Mouse (Mus musculus) midbrain, embryonic 16.5 days (tissue): Measurements from ENCODE around the gene Mecp2. TPM values are rescaled to one million over a fixed set of nuclear protein-coding genes. Genes with fewer than 3 reads are reported as not detected.
"Not testable (repeated sequence)": the region's sequence is repeated elsewhere in the genome, so short reads cannot be mapped to it uniquely, and the experiment has no call there.

Source experiments
- ATAC-seq: fragments of 200-750 bp; cut with Nextera tagmentation; 2 replicates; pipeline ENCODE4 v1.8.0; 2017; ENCODE audit warnings: moderate TSS enrichment
- H3K27ac ChIP-seq: fragments of 300-500 bp; sonication (generic); 2 replicates; pipeline ENCODE4 v1.5.1; 2014; ENCODE audit warnings: mild to moderate bottlenecking, low read length, mixed read lengths
- H3K27me3 ChIP-seq: fragments of 300-500 bp; sonication (generic); 2 replicates; pipeline ENCODE4 v1.6.1; 2014; ENCODE audit warnings: low read depth, low read length, mixed read lengths; ENCODE audit not compliant: control insufficient read depth, insufficient read depth
- H3K36me3 ChIP-seq: fragments of 300-500 bp; sonication (generic); 2 replicates; pipeline ENCODE4 v1.6.1; 2014; ENCODE audit warnings: mild to moderate bottlenecking, low read length, moderate library complexity, mixed read lengths; ENCODE audit not compliant: control insufficient read depth, insufficient read depth
- H3K4me1 ChIP-seq: fragments of 300-500 bp; sonication (generic); 2 replicates; pipeline ENCODE4 v1.6.1; 2014; ENCODE audit warnings: mild to moderate bottlenecking, low read length, mixed read lengths; ENCODE audit not compliant: control insufficient read depth, insufficient read depth
- H3K4me2 ChIP-seq: fragments of 300-500 bp; sonication (generic); 2 replicates; pipeline ENCODE4 v1.6.1; 2014; ENCODE audit warnings: mild to moderate bottlenecking, low read length, mixed read lengths
- H3K4me3 ChIP-seq: fragments of 300-500 bp; sonication (generic); 2 replicates; pipeline ENCODE4 v1.5.1; 2014; ENCODE audit warnings: low read depth, mild to moderate bottlenecking, low read length, moderate library complexity, mixed read lengths
- H3K9ac ChIP-seq: fragments of 300-500 bp; sonication (generic); 2 replicates; pipeline ENCODE4 v1.6.1; 2014; ENCODE audit warnings: low read depth, low read length, mixed read lengths
- H3K9me3 ChIP-seq: fragments of 300-500 bp; sonication (generic); replicated peaks from 2 replicates; pipeline ENCODE4 v1.6.1; 2014; ENCODE audit warnings: mild to moderate bottlenecking, low read length, mixed read lengths; ENCODE audit not compliant: control insufficient read depth, poor library complexity, severe bottlenecking
- WGBS: fragments of 180-500 bp; shearing (Covaris S2); extraction: QIAGEN DNeasy Blood & Tissue Kit; methylation state at CpG from one replicate; pipeline ENCODE4 v1.1.7; 2014; 5-methylcytosine and 5-hydroxymethylcytosine counted together
- polyA plus RNA-seq: library from polyadenylated mRNA; unstranded; fragments of >200 nt; fragmentation: Nextera tagmentation; extraction: Ambion mirVana; gene quantifications from 2 replicates; pipeline ENCODE4 v1.2.1, GENCODE M21; 2015

The Mecp2 gene
- 11.7 and 14.0 TPM in 2 replicates for polyA plus RNA-seq

GRCm38 (mm10) chrX:74135263-74135662, at the start of gene Mecp2:
TSS of gene Mecp2 (minus strand) at chrX:74135363.
- WGBS, result 43% methylated on average over 1 of the region's 1 CpGs
- not testable (repeated sequence) for H3K9ac ChIP-seq, H3K4me2 ChIP-seq, H3K27me3 ChIP-seq, H3K4me1 ChIP-seq, ATAC-seq, H3K27ac ChIP-seq, H3K36me3 ChIP-seq, H3K4me3 ChIP-seq, H3K9me3 ChIP-seq

DNA sequence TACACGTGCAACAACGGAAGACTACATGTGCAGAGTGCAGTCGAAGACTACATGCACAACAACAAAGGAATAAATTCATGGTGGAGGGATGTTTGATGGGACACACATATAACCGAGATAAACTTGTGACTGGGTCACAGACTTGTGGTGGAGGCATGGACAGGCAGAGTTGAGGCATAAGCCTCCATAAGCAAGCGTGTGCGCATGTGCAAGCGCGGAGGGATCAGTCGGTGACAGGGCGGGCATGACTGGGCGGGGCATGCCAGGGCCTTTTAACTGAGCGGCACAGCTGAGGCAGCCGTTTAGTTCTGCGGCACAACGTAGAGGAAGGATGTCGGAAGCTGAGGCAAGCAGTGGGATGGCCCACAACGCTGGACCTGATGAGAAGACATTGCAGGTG, 41.8 kb upstream of the Mecp2 start, which contains the start of gene Tktl1:
TSS of gene Tktl1 (plus strand) at position 301 of the 400 bp plus-strand sequence.
- WGBS, result 92% methylated on average over 17 of the region's 17 CpGs
- no peak for ATAC-seq
- H3K4me3 ChIP-seq, result no peak within 1 kb of the TSS

GRCm38 (mm10) chrX:74167738-74168137, 32.6 kb upstream of the Mecp2 start, which contains the start of gene Tex28:
TSS of gene Tex28 (minus strand) at chrX:74167838.
- 94% methylated on average over 1 of the region's 1 CpGs for WGBS
- ATAC-seq, result no peak
- H3K4me1 ChIP-seq, result no peaks in the 10 kb centered on the region

More for the DNA sequence above, 41.8 kb upstream of the Mecp2 start, which contains the start of gene Tktl1:
- Histone ChIP-seq H3K9me3 (no peaks in the 10 kb centered on the region), H3K4me1 (no peaks in the 10 kb centered on the region), H3K4me2 (no peak within 1 kb of the TSS), H3K36me3 (no peaks in the 10 kb centered on the region), H3K27ac (no peak within 1 kb of the TSS), H3K9ac (no peak within 1 kb of the TSS), H3K27me3 (no peaks in the 10 kb centered on the region)

GRCm38 (mm10) chrX:74127164-74127563, 8.0 kb downstream of the Mecp2 start, which contains the start of gene Opn1mw:
TSS of gene Opn1mw (plus strand) at chrX:74127464.
- Histone ChIP-seq H3K36me3 (no peaks in the 10 kb centered on the region), H3K27me3 (no peaks in the 10 kb centered on the region), H3K9me3 (no peaks in the 10 kb centered on the region), H3K9ac (no peak within 1 kb of the TSS), H3K4me3 (no peak within 1 kb of the TSS), H3K27ac (no peak within 1 kb of the TSS), H3K4me1 (no peaks in the 10 kb centered on the region), H3K4me2 (no peak within 1 kb of the TSS)
- ATAC-seq, result no peak

More at GRCm38 (mm10) chrX:74167738-74168137, 32.6 kb upstream of the Mecp2 start, which contains the start of gene Tex28:
- Histone ChIP-seq H3K27me3 (no peaks in the 10 kb centered on the region), H3K4me3 (no peak within 1 kb of the TSS), H3K9ac (no peak within 1 kb of the TSS), H3K4me2 (no peak within 1 kb of the TSS), H3K27ac (no peak within 1 kb of the TSS), H3K9me3 (no peaks in the 10 kb centered on the region), H3K36me3 (no peaks in the 10 kb centered on the region)

- H3K27ac ChIP-seq, result no peak overlapping the region
- H3K4me2 ChIP-seq, result no peak overlapping the region
- H3K9me3 ChIP-seq, result no peaks in the 10 kb centered on the region
- H3K9ac ChIP-seq, result no peak overlapping the region
- ATAC-seq, result no peak
- H3K4me3 ChIP-seq, result no peak overlapping the region
- H3K27me3 ChIP-seq, result no peaks in the 10 kb centered on the region
- WGBS, result 58% methylated on average over 2 of the region's 2 CpGs
- no peaks in the 10 kb centered on the region for H3K4me1 ChIP-seq
- no peaks in the 10 kb centered on the region for H3K36me3 ChIP-seq
Measured at GRCm38 (mm10) chrX:74124975-74125374, 10.2 kb downstream of the Mecp2 start.

- WGBS, result 15% methylated on average over 10 of the region's 10 CpGs
- ATAC-seq, result peak; percentile 73
- Histone ChIP-seq H3K9me3 (no peaks in the 10 kb centered on the region), H3K9ac (peak overlapping the region; percentile 33; the same call in 1 of the 2 replicates), H3K4me3 (peak overlapping the region; percentile 19), H3K36me3 (no peaks in the 10 kb centered on the region), H3K27me3 (no peaks in the 10 kb centered on the region), H3K27ac (no peak overlapping the region), H3K4me1 (no peaks in the 10 kb centered on the region), H3K4me2 (peak overlapping the region; percentile 35)
Measured at GRCm38 (mm10) chrX:74115511-74115910, 19.7 kb downstream of the Mecp2 start.

- ATAC-seq, result no peak
- H3K36me3 ChIP-seq, result no peaks in the 10 kb centered on the region
- H3K4me2 ChIP-seq, result no peak overlapping the region
- H3K27ac ChIP-seq, result no peak overlapping the region
- no peaks in the 10 kb centered on the region for H3K27me3 ChIP-seq
- H3K9me3 ChIP-seq, result no peaks in the 10 kb centered on the region
- no peak overlapping the region for H3K9ac ChIP-seq
- H3K4me1 ChIP-seq, result no peaks in the 10 kb centered on the region
- no peak overlapping the region for H3K4me3 ChIP-seq
Measured at GRCm38 (mm10) chrX:74114036-74114435, 21.1 kb downstream of the Mecp2 start.

- no peak overlapping the region for H3K9ac ChIP-seq
- H3K9me3 ChIP-seq, result no peaks in the 10 kb centered on the region
- no peaks in the 10 kb centered on the region for H3K4me1 ChIP-seq
- no peak overlapping the region for H3K4me2 ChIP-seq
- no peaks in the 10 kb centered on the region for H3K27me3 ChIP-seq
- H3K4me3 ChIP-seq, result no peak overlapping the region
- no peak overlapping the region for H3K27ac ChIP-seq
- no peaks in the 10 kb centered on the region for H3K36me3 ChIP-seq
- WGBS, result 61% methylated on average over 3 of the region's 3 CpGs
- no peak for ATAC-seq
Measured at GRCm38 (mm10) chrX:74108747-74109146, 26.4 kb downstream of the Mecp2 start.

DNA sequence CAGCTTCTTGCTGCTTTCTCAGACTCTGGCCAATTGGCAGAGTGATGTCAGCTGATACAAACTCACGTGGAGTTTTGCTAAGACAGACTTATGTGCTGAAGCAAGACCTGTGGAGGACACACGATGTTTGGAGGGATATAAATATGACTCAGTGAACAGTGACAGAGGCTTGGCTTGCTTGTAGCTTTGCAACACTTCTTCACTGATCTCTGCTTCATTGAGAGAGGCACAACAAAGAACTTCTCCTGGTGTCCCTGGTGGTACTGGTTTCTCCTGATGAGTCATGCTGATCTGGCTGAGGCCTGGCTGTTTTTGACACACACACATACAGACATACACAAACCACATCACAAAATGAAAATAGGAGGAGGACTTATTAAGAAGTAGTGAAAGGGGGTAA, 29.2 kb downstream of the Mecp2 start:
- no peaks in the 10 kb centered on the region for H3K36me3 ChIP-seq
- ATAC-seq, result no peak
- H3K9ac ChIP-seq, result no peak overlapping the region
- H3K27me3 ChIP-seq, result no peaks in the 10 kb centered on the region
- H3K4me1 ChIP-seq, result no peaks in the 10 kb centered on the region
- no peak overlapping the region for H3K4me3 ChIP-seq
- no peak overlapping the region for H3K4me2 ChIP-seq
- 58% methylated on average over 2 of the region's 2 CpGs for WGBS
- no peak overlapping the region for H3K27ac ChIP-seq
- no peaks in the 10 kb centered on the region for H3K9me3 ChIP-seq
